Mouse (Mus musculus) embryonic facial prominence, embryonic 14.5 days (tissue): ENCODE data around the gene Hoxc12. TPM values are rescaled to one million over a fixed set of nuclear protein-coding genes. Genes with fewer than 3 reads are reported as not detected.
A peak's percentile ranks its signal among the peaks of the same experiment; 100 is the strongest.

ENCODE experiments used
- ATAC-seq: fragments of 200-750 bp; cut with Nextera tagmentation; 2 replicates; pipeline ENCODE4 v1.8.0; 2017; ENCODE audit warnings: low read depth, moderate number of reproducible peaks, moderate TSS enrichment
- DNase-seq: peaks from one replicate; pipeline ENCODE4 v3.0.0-alpha.2; 2015; ENCODE audit warnings: low spot score
- H3K27ac ChIP-seq: fragments of 300-500 bp; sonication (generic); replicated peaks from 2 replicates; pipeline ENCODE4 v1.5.1; 2014; ENCODE audit warnings: low read depth, mild to moderate bottlenecking, low read length, moderate library complexity
- H3K27me3 ChIP-seq: fragments of 300-500 bp; sonication (generic); replicated peaks from 2 replicates; pipeline ENCODE4 v1.6.1; 2014; ENCODE audit warnings: low read length; ENCODE audit not compliant: control insufficient read depth, insufficient read depth
- H3K36me3 ChIP-seq: fragments of 300-500 bp; sonication (generic); 2 replicates; pipeline ENCODE4 v1.6.1; 2014; ENCODE audit warnings: low read length, mixed read lengths; ENCODE audit not compliant: control insufficient read depth, insufficient read depth
- H3K4me1 ChIP-seq: fragments of 300-500 bp; sonication (generic); 2 replicates; pipeline ENCODE4 v1.6.1; 2014; ENCODE audit warnings: antibody characterized with exemption, low read length; ENCODE audit not compliant: control insufficient read depth, insufficient read depth
- H3K4me2 ChIP-seq: fragments of 300-500 bp; sonication (generic); 2 replicates; pipeline ENCODE4 v1.6.1; 2014; ENCODE audit warnings: low read depth, mild to moderate bottlenecking, low read length, moderate library complexity, mixed read lengths
- H3K4me3 ChIP-seq: fragments of 300-500 bp; sonication (generic); 2 replicates; pipeline ENCODE4 v1.5.1; 2014; ENCODE audit warnings: low read depth, mild to moderate bottlenecking, low read length
- H3K9ac ChIP-seq: fragments of 300-500 bp; sonication (generic); 2 replicates; pipeline ENCODE4 v1.6.1; 2014; ENCODE audit warnings: low read depth, mild to moderate bottlenecking, low read length, moderate library complexity, mixed read lengths
- H3K9me3 ChIP-seq: fragments of 300-500 bp; sonication (generic); 2 replicates; pipeline ENCODE4 v1.6.1; 2016; ENCODE audit warnings: low read length; ENCODE audit not compliant: control insufficient read depth
- WGBS: fragments of 180-500 bp; shearing (Covaris S2); extraction: QIAGEN DNeasy Blood & Tissue Kit; methylation state at CpG from one replicate; pipeline ENCODE4 v1.1.7; 2014; 5-methylcytosine and 5-hydroxymethylcytosine counted together
- polyA plus RNA-seq: library from polyadenylated mRNA; unstranded; fragments of >200 nt; fragmentation: Nextera tagmentation; extraction: Ambion mirVana; gene quantifications from 2 replicates; pipeline ENCODE4 v1.2.1, GENCODE M21; 2014

The Hoxc12 gene
- polyA plus RNA-seq, 1 experiment from 2014 or later, result not detected

DNA sequence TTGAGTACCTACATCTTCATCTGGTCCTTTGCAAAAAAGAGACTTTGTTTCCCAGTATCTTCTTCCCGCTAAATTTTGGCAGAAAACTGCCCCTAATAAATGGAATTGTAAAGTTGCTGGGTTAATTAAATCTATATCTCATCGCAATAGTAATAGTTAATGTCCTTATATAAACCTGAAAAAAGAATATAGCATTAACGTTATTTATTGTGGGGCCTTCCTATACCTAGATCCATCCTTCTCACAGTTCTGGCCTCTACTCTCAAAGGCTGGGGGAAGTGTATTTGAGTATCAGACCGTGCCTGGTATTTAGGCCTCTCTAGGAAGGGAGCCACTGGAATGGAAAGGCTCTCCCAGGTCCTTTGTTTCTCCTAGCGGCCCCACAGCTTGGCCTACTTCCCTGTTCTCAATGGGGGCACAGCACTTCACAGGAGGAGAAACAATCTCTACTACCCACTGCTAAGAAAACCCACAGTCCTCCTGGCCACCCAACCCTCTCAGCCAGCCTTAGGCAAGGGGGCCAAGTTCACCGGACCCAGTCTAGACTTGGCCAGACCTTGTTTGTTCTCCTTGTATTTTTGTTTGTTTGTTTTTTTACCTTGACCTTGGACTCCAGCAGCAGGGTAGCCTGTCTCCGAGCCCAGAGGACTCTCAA is 17.8 kb upstream of the Hoxc12 start:
- 3% methylated on average over 7 of the region's 7 CpGs for WGBS

DNA sequence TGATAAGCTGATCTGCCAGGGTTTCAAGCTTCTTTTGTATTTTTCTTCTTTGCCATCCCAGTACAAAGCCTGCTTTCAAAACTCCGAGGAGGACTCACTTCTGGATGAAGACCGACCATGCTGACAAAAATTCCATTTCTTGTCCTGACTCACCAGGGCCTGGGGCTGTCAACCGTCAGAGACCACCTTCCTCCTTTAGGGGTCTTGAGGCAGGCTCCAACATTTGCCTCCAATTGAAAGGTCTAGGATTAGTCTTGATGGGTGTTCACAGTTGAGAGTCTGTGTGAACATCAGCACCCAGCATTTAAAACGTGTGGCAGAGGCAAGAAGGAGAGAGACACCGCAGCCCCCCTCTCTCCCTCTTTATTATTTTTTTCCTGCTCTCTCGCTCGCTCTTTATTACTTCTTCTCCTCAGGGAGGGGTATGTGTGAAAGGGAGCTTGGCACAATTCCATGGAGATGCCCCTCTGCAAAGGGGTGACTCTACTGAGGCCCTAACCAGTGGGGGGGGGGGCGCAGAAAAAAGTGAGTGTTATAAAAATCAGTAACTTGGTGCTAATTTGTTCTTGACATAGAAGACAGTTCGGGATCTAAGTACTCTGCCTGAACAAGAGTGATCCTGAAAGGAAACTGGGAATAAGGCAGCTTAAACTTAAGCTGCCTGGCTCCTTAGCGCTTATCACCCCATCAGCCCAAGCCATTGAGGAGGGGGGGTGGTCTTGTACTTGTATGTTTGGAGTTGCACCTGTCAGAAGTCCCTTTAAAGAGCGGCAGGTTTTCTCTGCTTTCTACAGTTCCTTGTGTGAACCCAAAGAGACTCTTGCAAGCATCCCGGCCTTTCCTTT is 17.0 kb upstream of the Hoxc12 start:
- no peaks in the 10 kb centered on the region for H3K4me1 ChIP-seq
- no peaks in the 10 kb centered on the region for H3K36me3 ChIP-seq
- 3% methylated on average over 12 of the region's 12 CpGs for WGBS
- peaks cover 97% of the 10 kb centered on the region for H3K27me3 ChIP-seq
- no peak overlapping the region for H3K4me2 ChIP-seq
- H3K27ac ChIP-seq, result no peak overlapping the region
- H3K9me3 ChIP-seq, result no peaks in the 10 kb centered on the region
- no peak overlapping the region for H3K9ac ChIP-seq
- ATAC-seq, result no peak
- no peak overlapping the region for H3K4me3 ChIP-seq
- DNase-seq, result no peak

More for the DNA sequence above, 17.8 kb upstream of the Hoxc12 start:
- ATAC-seq (no peak), DNase-seq (no peak)
- no peak overlapping the region for H3K27ac ChIP-seq
- H3K27me3 ChIP-seq, result peaks cover 96% of the 10 kb centered on the region
- H3K9ac ChIP-seq, result no peak overlapping the region
- H3K4me2 ChIP-seq, result no peak overlapping the region
- H3K36me3 ChIP-seq, result no peaks in the 10 kb centered on the region
- H3K9me3 ChIP-seq, result no peaks in the 10 kb centered on the region
- H3K4me3 ChIP-seq, result no peak overlapping the region
- no peaks in the 10 kb centered on the region for H3K4me1 ChIP-seq

DNA sequence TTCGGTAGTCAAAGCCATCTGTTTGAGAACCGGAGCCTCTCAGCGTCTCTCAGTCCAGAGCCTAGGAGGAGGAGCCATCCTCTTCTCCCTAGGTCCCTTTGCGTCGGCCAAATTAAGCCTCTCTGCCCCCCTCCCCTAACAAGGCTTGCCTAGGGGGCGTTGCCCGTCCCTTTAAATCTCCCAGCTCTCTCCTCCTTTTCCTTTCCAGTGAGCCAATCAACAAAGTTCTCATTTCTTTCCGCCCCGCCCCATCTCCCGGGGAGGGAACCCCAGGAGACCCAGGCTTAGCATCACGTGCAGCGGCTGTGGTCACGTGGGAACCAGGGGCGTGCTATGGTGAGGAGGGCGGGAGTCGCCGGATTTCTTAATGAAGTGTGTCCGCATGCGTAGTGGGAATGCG is 15.9 kb upstream of the Hoxc12 start:
- no peak overlapping the region for H3K27ac ChIP-seq
- 1% methylated on average over 17 of the region's 20 CpGs for WGBS
- no peaks in the 10 kb centered on the region for H3K9me3 ChIP-seq
- H3K4me2 ChIP-seq, result peak overlapping the region; percentile 35
- no peaks in the 10 kb centered on the region for H3K4me1 ChIP-seq
- DNase-seq (peak; percentile 88), ATAC-seq (peak; percentile 86)
- H3K36me3 ChIP-seq, result no peaks in the 10 kb centered on the region
- H3K27me3 ChIP-seq, result peaks cover 100% of the 10 kb centered on the region
- no peak overlapping the region for H3K9ac ChIP-seq
- peak overlapping the region; percentile 30 for H3K4me3 ChIP-seq

DNA sequence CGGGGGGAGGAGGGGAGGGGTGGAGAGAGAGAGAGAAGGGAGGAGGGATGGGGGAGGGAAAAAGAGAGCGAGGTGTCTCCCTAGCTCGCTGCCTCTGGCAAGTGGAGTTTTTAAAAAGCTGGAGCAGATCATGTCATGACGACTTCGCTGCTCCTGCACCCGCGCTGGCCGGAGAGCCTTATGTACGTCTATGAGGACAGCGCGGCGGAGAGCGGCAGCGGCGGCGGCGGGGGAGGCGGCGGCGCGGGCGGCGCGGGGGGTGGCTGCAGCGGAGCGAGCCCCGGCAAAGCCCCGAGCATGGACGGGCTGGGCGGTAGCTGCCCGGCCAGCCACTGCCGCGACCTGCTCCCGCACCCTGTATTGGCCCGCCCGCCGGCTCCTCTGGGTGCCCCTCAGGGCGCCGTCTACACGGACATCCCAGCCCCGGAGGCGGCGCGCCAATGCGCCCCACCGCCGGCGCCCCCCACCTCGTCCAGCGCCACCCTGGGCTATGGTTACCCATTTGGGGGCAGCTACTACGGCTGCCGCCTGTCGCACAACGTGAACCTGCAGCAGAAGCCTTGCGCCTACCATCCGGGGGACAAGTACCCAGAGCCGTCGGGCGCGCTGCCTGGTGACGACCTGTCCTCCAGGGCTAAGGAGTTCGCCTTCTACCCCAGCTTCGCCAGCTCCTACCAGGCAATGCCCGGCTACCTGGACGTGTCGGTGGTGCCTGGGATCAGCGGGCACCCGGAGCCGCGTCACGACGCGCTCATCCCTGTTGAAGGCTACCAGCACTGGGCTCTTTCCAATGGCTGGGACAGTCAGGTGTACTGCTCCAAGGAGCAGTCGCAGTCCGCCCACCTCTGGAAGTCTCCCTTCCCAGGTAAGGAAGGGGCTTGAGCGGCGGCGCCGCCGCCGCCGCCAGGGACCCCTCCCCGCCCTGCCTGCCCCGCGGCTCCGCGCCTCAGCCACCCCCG is 15.2 kb upstream of the Hoxc12 start, which contains the start of gene Hoxc13:
Gene Hoxc13 (plus strand): TSS at position 51 of the 959 bp plus-strand sequence.
- no peak within 1 kb of the TSS for H3K9ac ChIP-seq
- H3K9me3 ChIP-seq, result no peaks in the 10 kb centered on the region
- H3K4me3 ChIP-seq, result peak within 1 kb of the TSS; percentile 30
- H3K36me3 ChIP-seq, result no peaks in the 10 kb centered on the region
- ATAC-seq (peak; percentile 19; the same call in 1 of the 2 replicates), DNase-seq (peak; percentile 26)
- no peaks in the 10 kb centered on the region for H3K4me1 ChIP-seq
- WGBS, result 2% methylated on average over 20 of the region's 88 CpGs
- peaks cover 100% of the 10 kb centered on the region for H3K27me3 ChIP-seq
- no peak within 1 kb of the TSS for H3K27ac ChIP-seq
- peak within 1 kb of the TSS; percentile 35 for H3K4me2 ChIP-seq

DNA sequence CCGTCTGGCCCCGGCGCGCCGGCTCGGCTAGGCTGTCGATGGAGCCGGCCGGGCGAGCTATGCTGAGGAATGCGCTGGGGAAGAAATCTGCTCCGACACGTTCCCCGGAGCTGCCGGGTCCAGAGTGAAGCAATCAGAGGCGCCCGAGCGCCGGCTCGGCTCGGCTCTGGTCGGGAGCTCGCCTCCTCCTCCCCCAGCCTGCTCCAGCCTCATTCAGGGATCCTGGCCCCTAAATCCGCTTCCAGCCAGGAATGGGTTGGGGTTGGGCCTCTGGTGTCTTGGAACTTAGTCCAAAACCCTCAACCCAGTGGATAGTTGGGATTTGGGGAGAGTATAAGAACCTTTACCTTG is 14.6 kb upstream of the Hoxc12 start:
- 0% methylated on average over 3 of the region's 24 CpGs for WGBS
- peaks cover 100% of the 10 kb centered on the region for H3K27me3 ChIP-seq
- H3K27ac ChIP-seq, result no peak overlapping the region
- ATAC-seq (peak; percentile 82), DNase-seq (peak; percentile 65)
- peak overlapping the region; percentile 23; the same call in 1 of the 2 replicates for H3K4me2 ChIP-seq
- H3K9me3 ChIP-seq, result no peaks in the 10 kb centered on the region
- no peak overlapping the region for H3K9ac ChIP-seq
- no peaks in the 10 kb centered on the region for H3K4me1 ChIP-seq
- H3K36me3 ChIP-seq, result no peaks in the 10 kb centered on the region
- peak overlapping the region; percentile 30 for H3K4me3 ChIP-seq

DNA sequence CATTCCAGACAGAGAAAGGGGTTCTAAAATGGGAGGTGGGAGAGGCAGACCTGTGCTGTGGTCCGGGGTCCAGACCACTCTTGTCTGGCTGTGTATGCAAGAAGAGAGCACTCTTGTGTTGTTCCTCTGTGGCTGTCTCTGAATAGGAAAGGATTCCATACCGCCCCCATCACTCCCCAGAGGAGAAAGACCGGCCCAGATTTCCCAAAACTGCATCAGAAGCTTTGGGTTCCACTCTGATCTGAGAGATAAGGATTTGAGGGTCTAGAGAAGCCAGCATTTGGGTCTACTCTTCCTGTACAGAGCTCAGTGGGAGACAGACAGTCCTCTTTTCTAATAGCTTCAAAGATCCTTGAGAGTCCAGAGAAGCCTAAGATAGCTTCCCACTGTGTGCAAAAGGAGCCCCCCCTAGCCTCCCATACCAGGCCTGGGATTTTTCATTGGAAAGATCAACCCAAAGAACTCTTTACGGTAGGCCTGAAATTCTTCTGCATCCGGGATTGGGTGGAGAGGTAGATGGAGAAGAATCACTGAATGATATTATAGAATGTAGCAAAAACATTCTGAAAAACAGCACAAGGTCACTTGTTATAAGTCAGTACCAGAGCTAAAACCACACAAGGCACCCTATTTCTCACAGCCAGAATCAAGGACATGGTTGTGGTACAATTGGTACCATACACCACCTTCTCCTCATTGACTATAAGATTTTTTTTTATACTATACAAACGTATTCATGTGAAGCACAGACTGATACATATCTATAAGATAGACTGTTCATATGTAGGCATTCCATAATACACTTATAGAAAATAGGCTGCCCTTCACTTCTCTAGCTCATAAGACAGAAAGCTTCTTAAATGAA is 13.7 kb upstream of the Hoxc12 start:
- Histone ChIP-seq H3K4me2 (no peak overlapping the region), H3K4me1 (no peaks in the 10 kb centered on the region), H3K9me3 (no peaks in the 10 kb centered on the region), H3K36me3 (no peaks in the 10 kb centered on the region), H3K9ac (no peak overlapping the region), H3K4me3 (no peak overlapping the region), H3K27me3 (peaks cover 100% of the 10 kb centered on the region), H3K27ac (no peak overlapping the region)
- ATAC-seq (no peak), DNase-seq (no peak)
- 12% methylated on average over 6 of the region's 6 CpGs for WGBS

DNA sequence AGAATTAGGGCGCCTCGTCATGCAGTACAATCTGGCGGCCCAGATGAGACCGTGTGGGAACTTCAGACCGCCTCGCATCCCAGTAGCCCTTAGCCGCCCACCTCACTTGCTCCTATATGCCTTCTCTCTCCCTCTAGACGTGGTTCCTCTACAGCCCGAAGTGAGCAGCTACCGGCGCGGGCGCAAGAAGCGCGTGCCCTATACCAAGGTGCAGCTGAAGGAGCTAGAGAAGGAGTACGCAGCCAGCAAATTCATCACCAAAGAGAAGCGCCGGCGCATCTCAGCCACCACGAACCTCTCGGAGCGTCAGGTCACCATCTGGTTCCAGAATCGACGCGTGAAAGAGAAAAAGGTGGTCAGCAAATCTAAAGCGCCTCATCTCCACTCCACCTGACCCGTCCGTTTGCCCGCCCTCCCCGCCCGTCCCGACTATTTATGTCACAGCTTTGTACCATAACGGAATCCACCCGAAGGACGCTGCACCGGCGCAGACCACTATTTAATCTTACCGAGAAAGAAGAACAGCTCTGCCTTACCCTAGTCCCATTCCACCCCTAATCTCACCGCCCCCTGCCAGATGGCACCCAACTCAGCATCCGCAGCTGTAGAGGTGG is 9.4 kb upstream of the Hoxc12 start:
- H3K27me3 ChIP-seq, result peaks cover 100% of the 10 kb centered on the region
- H3K9me3 ChIP-seq, result no peaks in the 10 kb centered on the region
- DNase-seq, result no peak
- WGBS, result 3% methylated on average over 37 of the region's 40 CpGs
- no peaks in the 10 kb centered on the region for H3K36me3 ChIP-seq
- no peak overlapping the region for H3K9ac ChIP-seq
- H3K27ac ChIP-seq, result no peak overlapping the region
- no peak overlapping the region for H3K4me3 ChIP-seq
- H3K4me2 ChIP-seq, result no peak overlapping the region
- no peak for ATAC-seq
- no peaks in the 10 kb centered on the region for H3K4me1 ChIP-seq
